Mouse (Mus musculus) adipocyte (in vitro differentiated cells): ENCODE results near the gene Cfap20.

Source experiments
- DNase-seq: peaks from one replicate; pipeline ENCODE4 v3.0.0-alpha.2; 2016; ENCODE audit warnings: low spot score

Cfap20 gene

DNA sequence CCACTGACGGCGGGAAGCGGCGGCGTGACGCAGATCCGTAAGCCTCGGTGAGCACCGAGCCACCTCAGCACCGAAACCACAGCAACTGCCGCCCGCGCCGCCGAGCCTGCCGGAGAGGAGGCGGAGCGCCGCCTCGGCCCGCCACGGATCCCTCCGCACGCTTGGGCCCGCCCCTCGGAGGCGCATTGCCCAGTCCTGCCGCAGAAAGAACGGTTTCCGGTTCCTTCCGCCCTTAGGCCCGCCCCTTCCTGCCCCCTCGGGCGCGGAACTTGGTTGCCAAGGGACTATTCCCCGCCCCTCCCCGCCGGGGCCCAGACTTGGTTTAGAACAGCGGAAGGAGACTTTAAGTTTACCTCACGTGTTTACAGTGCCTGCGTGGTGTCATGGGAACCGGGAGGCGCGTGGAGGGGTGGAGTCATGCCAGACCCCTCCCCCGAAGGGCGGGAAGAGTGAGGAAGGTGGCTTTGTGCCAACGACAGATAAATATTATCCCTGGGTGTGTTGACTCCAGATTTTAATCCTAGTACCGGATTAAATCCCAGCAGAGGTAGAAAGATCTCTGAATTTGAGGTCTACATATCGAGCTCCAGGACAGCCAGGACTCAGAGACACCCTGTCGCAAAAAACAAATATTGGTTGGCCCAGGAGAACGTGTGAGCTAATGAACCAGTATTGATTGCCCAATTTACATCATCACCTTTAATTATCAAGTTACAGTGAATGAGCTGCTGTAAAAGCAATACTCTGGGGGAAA lies at the start of gene Cfap20:
Gene Cfap20 (minus strand): TSS at position 184 of the 754 bp plus-strand sequence.
- peak; percentile 99 for DNase-seq

GRCm38 (mm10) chr8:95470008-95470407 lies 35.3 kb upstream of the Cfap20 start:
- DNase-seq: no peak

GRCm38 (mm10) chr8:95468995-95469394 lies 34.3 kb upstream of the Cfap20 start:
- no peak for DNase-seq

GRCm38 (mm10) chr8:95466543-95466942 lies 31.9 kb upstream of the Cfap20 start:
- no peak for DNase-seq

GRCm38 (mm10) chr8:95452518-95452917 lies 17.8 kb upstream of the Cfap20 start:
- DNase-seq: no peak

GRCm38 (mm10) chr8:95450271-95450670 lies 15.6 kb upstream of the Cfap20 start:
- no peak for DNase-seq

DNA sequence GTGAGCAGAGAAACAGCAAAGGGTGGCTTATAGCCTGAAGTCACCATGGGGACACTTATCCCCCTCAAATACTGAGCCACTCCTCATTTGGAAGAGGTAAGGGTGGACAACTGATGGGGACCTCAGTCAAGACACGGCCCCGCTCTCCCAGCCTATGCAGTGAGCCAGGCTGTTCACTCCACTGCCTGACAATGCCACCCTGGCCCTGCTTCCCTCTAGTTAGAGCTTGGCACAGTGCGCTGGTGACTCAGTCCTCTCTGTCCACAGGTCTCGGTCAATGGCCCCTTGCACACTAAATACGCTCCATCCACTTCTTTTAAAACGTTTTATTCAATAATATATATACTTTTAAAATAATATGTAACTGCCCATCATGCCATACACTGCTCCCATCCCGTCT lies 13.0 kb upstream of the Cfap20 start:
- no peak for DNase-seq

DNA sequence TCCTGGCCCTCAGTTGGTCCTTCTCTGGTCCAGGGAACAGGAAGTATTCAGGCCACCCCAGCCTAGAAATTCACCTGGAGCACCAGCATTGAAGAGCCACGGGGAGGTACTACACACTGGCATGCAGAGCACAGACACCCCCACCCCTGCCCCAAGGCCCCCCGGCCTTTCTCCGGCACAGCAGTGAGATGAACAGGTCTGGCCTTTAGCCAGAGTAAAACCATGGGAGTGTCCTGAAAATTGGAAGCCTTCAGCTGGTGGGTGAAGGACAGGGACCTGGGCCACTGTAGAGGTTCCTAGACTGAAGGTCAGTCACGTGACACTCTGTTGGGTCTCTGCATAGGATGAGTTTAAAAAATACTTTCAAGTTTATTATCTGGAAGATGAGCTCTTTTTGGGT lies 10.4 kb upstream of the Cfap20 start:
- DNase-seq: no peak

DNA sequence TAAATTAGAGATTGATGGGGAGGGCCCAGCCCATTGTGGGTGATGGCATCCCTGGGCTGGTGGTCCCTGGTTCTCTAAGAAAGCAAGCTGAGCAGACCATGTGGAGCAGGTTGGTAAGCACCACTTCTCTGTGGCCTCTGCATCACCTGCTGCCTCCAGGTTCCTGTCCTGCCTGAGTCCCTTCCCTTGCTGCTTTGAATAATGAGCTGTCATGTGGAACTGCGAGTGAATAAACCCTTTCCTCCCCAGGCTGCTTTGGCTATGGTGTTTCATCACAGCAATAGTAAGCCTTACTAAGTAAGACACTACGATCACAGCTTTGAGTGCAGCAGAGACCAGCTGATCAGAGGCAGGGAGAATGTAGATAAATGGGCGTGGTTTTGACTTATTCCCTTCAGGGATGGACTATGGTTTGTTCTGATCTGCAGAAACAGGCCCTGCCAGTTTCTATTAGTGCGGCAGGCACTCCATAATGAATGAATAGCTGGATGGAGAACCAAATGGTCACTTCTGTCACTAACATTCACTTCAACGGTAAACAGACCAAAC lies 6.9 kb upstream of the Cfap20 start:
- no peak for DNase-seq

DNA sequence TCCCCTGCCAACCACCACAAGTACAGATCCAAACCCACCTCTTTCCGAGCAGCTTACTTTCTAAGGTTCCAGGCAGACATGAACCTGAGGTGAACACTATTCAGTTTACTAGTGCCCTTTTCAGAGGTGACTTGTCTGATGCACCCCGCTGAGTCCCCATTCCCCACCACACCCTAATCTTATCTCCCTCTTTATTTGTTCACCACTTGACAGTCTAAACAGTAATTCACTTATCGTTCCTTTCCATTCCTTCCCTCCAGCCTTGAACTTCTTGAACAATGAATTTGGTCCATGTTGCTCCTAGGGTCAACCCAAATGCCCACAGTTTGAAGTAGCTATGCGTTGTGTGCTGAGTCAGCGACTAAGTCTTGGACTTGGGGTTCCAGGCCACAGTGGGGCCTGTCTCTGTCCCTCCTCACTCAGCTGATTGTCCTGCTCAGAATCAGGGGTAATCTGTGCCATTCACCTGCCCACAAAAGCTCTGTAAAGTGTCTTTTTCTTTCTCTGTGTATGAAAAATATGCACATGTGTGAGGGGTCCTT lies 5.6 kb upstream of the Cfap20 start:
- DNase-seq: no peak

- DNase-seq: no peak
These were observed 4.8 kb upstream of the Cfap20 start for GRCm38 (mm10) chr8:95439421-95439820.

- DNase-seq: no peak
These were observed 2.8 kb upstream of the Cfap20 start for GRCm38 (mm10) chr8:95437341-95437992.

DNA sequence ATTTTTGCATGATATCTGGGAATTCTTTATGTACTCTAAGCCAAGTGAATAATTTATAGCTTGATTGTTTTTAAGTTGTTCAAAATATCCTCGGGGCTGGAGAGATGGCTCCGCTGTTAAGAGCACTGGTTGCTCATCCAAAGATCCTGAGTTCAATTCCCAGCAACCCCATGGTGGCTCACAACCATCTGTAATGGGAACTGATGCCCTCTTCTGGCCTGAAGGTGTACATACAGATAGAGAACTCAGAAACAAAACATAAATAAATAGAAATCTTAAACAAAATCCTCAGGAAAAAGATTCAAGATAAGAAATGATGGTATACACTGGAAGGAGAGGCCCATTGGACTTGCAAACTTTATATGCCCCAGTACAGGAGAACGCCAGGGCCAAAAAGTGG lies 1.3 kb upstream of the Cfap20 start:
- DNase-seq: no peak

- no peak for DNase-seq
These were observed 802 bp upstream of the Cfap20 start for GRCm38 (mm10) chr8:95435471-95435870.

DNA sequence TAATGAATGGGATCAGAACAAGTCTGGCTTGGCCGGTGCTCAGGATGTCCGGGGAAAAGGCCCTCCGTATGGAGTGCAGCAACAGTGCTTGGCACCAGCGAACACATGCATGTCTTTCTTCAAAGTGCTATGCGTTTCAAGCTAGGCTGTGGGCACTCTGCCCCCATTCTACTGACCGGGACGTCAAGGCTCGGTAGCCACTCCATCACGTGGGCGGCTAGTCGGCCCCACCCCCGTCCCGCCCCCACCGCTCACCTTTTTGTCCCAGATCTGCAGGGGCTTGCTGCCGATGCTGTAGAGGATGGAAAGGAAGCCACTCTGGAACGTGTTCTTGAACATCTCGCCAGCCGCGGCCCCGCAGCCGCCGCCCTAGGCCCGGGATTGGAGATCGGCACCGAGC lies 436 bp downstream of the Cfap20 start:
- peak; percentile 58 for DNase-seq

- DNase-seq: no peak
These were observed 1.5 kb downstream of the Cfap20 start for GRCm38 (mm10) chr8:95433124-95433523.

- no peak for DNase-seq
These were observed 2.2 kb downstream of the Cfap20 start for GRCm38 (mm10) chr8:95432471-95432870.

DNA sequence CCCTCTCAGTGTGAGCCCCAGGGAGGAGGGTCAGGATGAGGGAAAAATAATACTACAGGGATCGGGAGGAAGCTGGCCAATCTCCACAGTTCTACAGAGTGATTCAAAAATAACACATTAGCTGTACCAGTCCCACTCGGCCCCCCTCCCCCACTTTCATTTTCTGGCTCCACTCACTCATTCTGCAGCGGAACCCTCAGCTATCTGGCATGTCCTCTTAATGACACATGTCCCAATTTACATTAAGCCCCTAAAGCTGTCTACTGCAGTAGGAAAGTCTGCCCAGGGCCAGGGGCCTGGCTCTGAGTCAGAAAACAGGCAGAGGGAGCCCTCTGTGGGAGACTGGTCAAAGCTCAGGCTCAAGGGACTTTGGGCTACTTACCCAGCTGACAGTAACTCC lies 4.7 kb downstream of the Cfap20 start:
- peak; percentile 81 for DNase-seq

- DNase-seq: peak; percentile 85
These were observed 6.8 kb downstream of the Cfap20 start for GRCm38 (mm10) chr8:95427594-95428535.

DNA sequence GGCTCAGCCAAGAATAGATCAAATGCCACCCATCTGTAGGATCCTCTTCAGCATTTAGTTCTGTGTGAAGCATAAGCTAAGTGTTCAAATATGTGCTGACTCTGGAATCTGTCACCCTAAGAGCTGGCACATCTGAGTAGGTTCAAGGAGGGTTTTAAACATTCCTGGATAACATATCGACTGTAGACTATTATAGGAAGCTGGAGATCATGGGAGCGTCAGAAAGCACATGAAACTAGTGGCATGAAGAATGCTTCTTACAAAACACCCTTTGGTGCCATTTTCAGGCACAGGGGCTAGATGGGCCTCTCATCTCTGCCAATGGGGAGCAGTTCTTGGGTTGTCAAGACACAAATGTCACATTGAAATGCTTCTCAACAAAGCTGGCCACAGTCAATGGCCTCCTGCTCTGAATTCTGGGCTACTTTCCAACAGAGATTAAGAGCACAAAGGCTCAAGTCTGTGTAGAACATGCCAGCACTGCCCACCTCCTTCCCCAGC lies 7.8 kb downstream of the Cfap20 start:
- DNase-seq: peak; percentile 72

DNA sequence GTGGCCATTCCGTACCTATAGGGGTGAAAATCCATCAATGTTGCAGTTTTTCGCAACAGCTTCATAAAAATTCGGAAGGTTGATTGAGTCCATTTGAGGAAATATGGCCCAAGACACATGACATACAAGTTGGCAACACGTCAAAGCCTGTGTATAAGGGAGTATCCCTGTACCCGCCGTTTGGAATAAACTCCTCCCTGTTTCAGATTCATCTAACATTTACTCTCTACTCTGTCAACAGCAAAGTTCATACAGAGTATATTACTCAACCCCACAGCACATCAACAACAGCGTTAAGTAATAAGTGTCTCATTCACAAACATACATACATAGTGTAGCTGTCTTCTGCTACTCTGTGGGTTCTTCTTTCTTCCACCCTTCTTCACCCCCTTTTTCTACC lies 10.0 kb downstream of the Cfap20 start:
- DNase-seq: no peak
